Mouse (Mus musculus) gastrocnemius, postnatal 36 days (tissue): ENCODE measurements around the gene Ilkap. TPM values are rescaled to one million over a fixed set of nuclear protein-coding genes. Genes with fewer than 3 reads are reported as not detected.
A peak's percentile ranks its signal among the peaks of the same experiment; 100 is the strongest.

Source experiments
- DNase-seq, 2 experiments: peaks; one replicate each; pipeline ENCODE4 v3.0.0; 2022
- intact Hi-C: fragments of 180-260 bp; cut with DNase I; formaldehyde crosslinking; loops from one replicate; pipeline ENCODE4 v1.15.1; 2025
- long read RNA-seq, 2 experiments: library from polyadenylated mRNA; stranded (forward); transcript quantifications; one replicate each; pipeline ENCODE4 v2.0.0; 2021
- total RNA-seq, 2 experiments: library from RNA; stranded (reverse); gene quantifications; 2 replicates each; pipeline ENCODE4 v1.2.3; 2021

Gene Ilkap
- 10 to 100 TPM; 33.2 TPM for total RNA-seq
- long read RNA-seq, experiment 1, transcript Ilkap-201 (12 exons, 1,368 nt) = major isoform, 27 of 48 reads
- long read RNA-seq, experiment 1, partial matches to known transcripts = 3 of 48 reads
- long read RNA-seq, experiment 1, other reads (novel, unspliced or antisense) = 17 of 48 reads
- long read RNA-seq, experiment 2, transcript Ilkap-201 (12 exons, 1,368 nt) = major isoform, 36 of 62 reads
- long read RNA-seq, experiment 2, partial matches to known transcripts = 5 of 62 reads
- long read RNA-seq, experiment 2, other reads (novel, unspliced or antisense) = 21 of 62 reads

- intact Hi-C loops = no loop called here
Observed at GRCm38 (mm10) chr1:91398260-91399062, at the start of gene Ilkap. Ilkap (minus strand) TSS chr1:91398815.

GRCm38 (mm10) chr1:91446511-91446910 lies 47.9 kb upstream of the Ilkap start:
- intact Hi-C loops = no loop called here
- DNase-seq = peak in 1 of 2 experiments; percentile 2

More at GRCm38 (mm10) chr1:91398260-91399062, at the start of gene Ilkap:
- peak; percentile 74 to 81 for DNase-seq

GRCm38 (mm10) chr1:91446060-91446459 lies 47.4 kb upstream of the Ilkap start:
- intact Hi-C loops = no loop called here
- peak; percentile 58 to 77 for DNase-seq

GRCm38 (mm10) chr1:91444841-91445830 lies 46.5 kb upstream of the Ilkap start:
- DNase-seq = no peak
- intact Hi-C loops = no loop called here

- intact Hi-C loops = no loop called here
Observed at GRCm38 (mm10) chr1:91442350-91442990, 43.9 kb upstream of the Ilkap start.

GRCm38 (mm10) chr1:91441855-91442254 lies 43.2 kb upstream of the Ilkap start:
- no peak for DNase-seq
- intact Hi-C loops = no loop called here

More at GRCm38 (mm10) chr1:91442350-91442990, 43.9 kb upstream of the Ilkap start:
- DNase-seq = peak in 1 of 2 experiments; percentile 4

GRCm38 (mm10) chr1:91439776-91440175 lies 41.2 kb upstream of the Ilkap start:
- intact Hi-C loops = no loop called here
- no peak for DNase-seq

- DNase-seq = no peak
- intact Hi-C loops = no loop called here
Observed at GRCm38 (mm10) chr1:91437573-91437972, 39.0 kb upstream of the Ilkap start.

GRCm38 (mm10) chr1:91437083-91437400 lies 38.4 kb upstream of the Ilkap start:
- DNase-seq = no peak
- intact Hi-C loops = no loop called here

- DNase-seq = peak; percentile 60 to 86
- intact Hi-C loops = no loop called here
Observed at GRCm38 (mm10) chr1:91436380-91437082, 37.9 kb upstream of the Ilkap start.

GRCm38 (mm10) chr1:91435606-91436130 lies 37.1 kb upstream of the Ilkap start:
- intact Hi-C loops = no loop called here
- DNase-seq = no peak

- no peak for DNase-seq
- intact Hi-C loops = no loop called here
Observed at GRCm38 (mm10) chr1:91434905-91435304, 36.3 kb upstream of the Ilkap start.

GRCm38 (mm10) chr1:91430761-91431160 lies 32.1 kb upstream of the Ilkap start:
- intact Hi-C loops = no loop called here
- DNase-seq = no peak

- intact Hi-C loops = loop anchor here (1.0 to 5.0 kb wide), 2 partner anchors 33 to 54 kb away; no protein-coding TSS in a partner anchor
- DNase-seq = no peak
Observed at GRCm38 (mm10) chr1:91429212-91429611, 30.6 kb upstream of the Ilkap start.

GRCm38 (mm10) chr1:91428614-91429013 lies 30.0 kb upstream of the Ilkap start:
- intact Hi-C loops = loop anchor here (1.0 to 5.0 kb wide), 2 partner anchors 34 to 55 kb away; no protein-coding TSS in a partner anchor
- peak; percentile 71 to 83 for DNase-seq

- intact Hi-C loops = loop anchor here (2.0 to 5.0 kb wide), 2 partner anchors 36 to 62 kb away; no protein-coding TSS in a partner anchor
- no peak for DNase-seq
Observed at GRCm38 (mm10) chr1:91426397-91426796, 27.8 kb upstream of the Ilkap start.

GRCm38 (mm10) chr1:91420601-91421065 lies 22.0 kb upstream of the Ilkap start:
- DNase-seq = no peak
- intact Hi-C loops = no loop called here

GRCm38 (mm10) chr1:91419862-91420600 lies 21.4 kb upstream of the Ilkap start:
- intact Hi-C loops = loop anchor here (5.0 kb wide), 1 partner anchor 327 kb away; no protein-coding TSS in a partner anchor
- DNase-seq = no peak
